Mouse (Mus musculus): ENCODE data around the gene Ankrd11. TPM values are rescaled to one million over a fixed set of nuclear protein-coding genes. Genes with fewer than 3 reads are reported as not detected.

Gene Ankrd11
- polyA plus RNA-seq, 1 experiment from 2014 or later: 73.1 TPM

DNA sequence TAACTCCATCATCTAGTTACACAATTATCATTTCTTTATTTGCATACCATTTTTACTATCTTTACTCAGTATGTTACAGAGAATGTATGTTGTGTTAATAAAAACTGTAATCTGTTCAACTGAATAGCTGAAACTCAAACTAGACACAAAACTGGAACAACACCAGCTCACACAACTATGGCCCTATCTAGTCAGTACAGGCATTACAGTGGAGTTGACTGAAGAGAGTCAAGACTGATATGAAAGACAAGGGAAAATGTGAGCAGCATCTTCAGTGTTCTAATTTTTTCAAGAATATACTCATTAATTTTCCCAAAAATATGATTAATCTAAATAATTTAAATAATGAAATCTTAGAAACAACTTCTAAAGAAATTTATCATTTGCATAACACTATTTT is 86.9 kb downstream of the Ankrd11 start:
- H3K4me2 ChIP-seq (replicated peaks): no peak overlapping the region
- no peak for ATAC-seq (ENCODE audit: insufficient number of reproducible peaks, insufficient read depth, low FRiP score, low TSS enrichment)
- no peaks in the 10 kb centered on the region for H3K9me3 ChIP-seq
- H3K36me3 ChIP-seq: no peaks in the 10 kb centered on the region
- no peak overlapping the region for H3K4me3 ChIP-seq
- peaks cover 14% of the 10 kb centered on the region; the same call in 1 of the 2 replicates for H3K4me1 ChIP-seq
- no peak overlapping the region for H3K27ac ChIP-seq
- H3K9ac ChIP-seq: no peak overlapping the region
- H3K27me3 ChIP-seq: no peaks in the 10 kb centered on the region

- Histone ChIP-seq H3K4me1 (peaks cover 16% of the 10 kb centered on the region; the same call in 1 of the 2 replicates), H3K36me3 (no peaks in the 10 kb centered on the region), H3K4me3 (no peak overlapping the region), H3K9me3 (no peaks in the 10 kb centered on the region), H3K27me3 (no peaks in the 10 kb centered on the region), H3K4me2 (replicated peaks) (no peak overlapping the region), H3K27ac (no peak overlapping the region), H3K9ac (no peak overlapping the region)
- no peak for ATAC-seq (ENCODE audit: insufficient number of reproducible peaks, insufficient read depth, low FRiP score, low TSS enrichment)
- WGBS: 93% methylated on average over 3 of the region's 3 CpGs
Observed at GRCm38 (mm10) chr8:122954090-122954799, 87.8 kb downstream of the Ankrd11 start.

DNA sequence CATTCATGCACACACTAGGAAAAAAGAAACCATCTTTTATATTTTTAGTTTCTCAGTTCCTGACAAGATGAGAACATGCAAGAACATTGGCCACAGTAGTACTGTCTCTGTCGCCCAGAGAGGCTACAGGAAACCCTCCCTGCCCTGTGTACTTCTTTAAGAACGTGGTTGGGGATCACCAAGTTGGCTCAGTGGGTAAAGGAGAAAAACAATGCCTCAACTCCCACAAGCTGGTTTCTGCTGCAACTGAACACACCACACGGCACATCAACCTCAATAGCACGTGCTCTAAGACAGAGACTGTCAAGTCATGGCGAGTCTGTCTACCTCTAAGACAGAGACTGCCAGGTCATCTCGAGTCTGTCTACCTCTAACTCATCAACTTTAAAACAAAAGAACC is 89.0 kb downstream of the Ankrd11 start:
- H3K9ac ChIP-seq: no peak overlapping the region
- H3K27me3 ChIP-seq: no peaks in the 10 kb centered on the region
- 87% methylated on average over 6 of the region's 6 CpGs for WGBS
- no peak overlapping the region for H3K27ac ChIP-seq
- H3K36me3 ChIP-seq: no peaks in the 10 kb centered on the region
- peaks cover 18% of the 10 kb centered on the region; the same call in 1 of the 2 replicates for H3K4me1 ChIP-seq
- ATAC-seq (ENCODE audit: insufficient number of reproducible peaks, insufficient read depth, low FRiP score, low TSS enrichment): no peak
- no peaks in the 10 kb centered on the region for H3K9me3 ChIP-seq
- no peak overlapping the region for H3K4me3 ChIP-seq
- no peak overlapping the region for H3K4me2 ChIP-seq (replicated peaks)

- no peak overlapping the region for H3K27ac ChIP-seq
- H3K9ac ChIP-seq: no peak overlapping the region
- no peaks in the 10 kb centered on the region for H3K9me3 ChIP-seq
- H3K27me3 ChIP-seq: no peaks in the 10 kb centered on the region
- H3K36me3 ChIP-seq: no peaks in the 10 kb centered on the region
- H3K4me1 ChIP-seq: peaks cover 6% of the 10 kb centered on the region; the same call in 1 of the 2 replicates
- no peak overlapping the region for H3K4me3 ChIP-seq
- no peak overlapping the region for H3K4me2 ChIP-seq (replicated peaks)
- no peak for ATAC-seq (ENCODE audit: insufficient number of reproducible peaks, insufficient read depth, low FRiP score, low TSS enrichment)
- WGBS: 89% methylated on average over 5 of the region's 5 CpGs
Observed at GRCm38 (mm10) chr8:122951456-122951855, 90.6 kb downstream of the Ankrd11 start.

DNA sequence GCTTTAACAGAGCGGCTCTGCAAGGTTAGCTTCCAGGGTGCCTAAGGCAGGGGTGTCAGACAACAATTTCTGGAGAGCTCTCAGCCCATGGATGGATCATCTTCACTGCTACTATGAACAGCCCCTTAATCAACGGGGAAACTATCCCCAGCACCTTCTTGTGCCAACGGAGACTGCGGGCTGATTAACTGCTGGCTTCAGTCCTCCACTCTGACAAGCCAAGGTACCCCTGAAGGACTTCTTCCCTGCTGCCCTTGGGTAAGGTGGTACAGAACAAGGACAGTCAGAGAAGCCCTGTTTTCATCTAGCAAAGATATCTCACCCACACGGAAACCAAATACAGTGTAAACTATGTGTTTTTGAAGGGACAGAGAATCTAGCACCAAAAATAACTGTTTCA is 92.4 kb downstream of the Ankrd11 start:
- ATAC-seq (ENCODE audit: insufficient number of reproducible peaks, insufficient read depth, low FRiP score, low TSS enrichment): no peak
- Histone ChIP-seq H3K27ac (no peak overlapping the region), H3K4me1 (peaks cover 4% of the 10 kb centered on the region; the same call in 1 of the 2 replicates), H3K9me3 (no peaks in the 10 kb centered on the region), H3K36me3 (no peaks in the 10 kb centered on the region), H3K9ac (no peak overlapping the region), H3K4me2 (replicated peaks) (no peak overlapping the region), H3K27me3 (no peaks in the 10 kb centered on the region), H3K4me3 (no peak overlapping the region)
- WGBS: 83% methylated on average over 5 of the region's 5 CpGs

- WGBS: 65% methylated on average over 2 of the region's 2 CpGs
- Histone ChIP-seq H3K4me2 (replicated peaks) (no peak overlapping the region), H3K27ac (no peak overlapping the region)
Observed at GRCm38 (mm10) chr8:122945775-122946174, 96.3 kb downstream of the Ankrd11 start.

DNA sequence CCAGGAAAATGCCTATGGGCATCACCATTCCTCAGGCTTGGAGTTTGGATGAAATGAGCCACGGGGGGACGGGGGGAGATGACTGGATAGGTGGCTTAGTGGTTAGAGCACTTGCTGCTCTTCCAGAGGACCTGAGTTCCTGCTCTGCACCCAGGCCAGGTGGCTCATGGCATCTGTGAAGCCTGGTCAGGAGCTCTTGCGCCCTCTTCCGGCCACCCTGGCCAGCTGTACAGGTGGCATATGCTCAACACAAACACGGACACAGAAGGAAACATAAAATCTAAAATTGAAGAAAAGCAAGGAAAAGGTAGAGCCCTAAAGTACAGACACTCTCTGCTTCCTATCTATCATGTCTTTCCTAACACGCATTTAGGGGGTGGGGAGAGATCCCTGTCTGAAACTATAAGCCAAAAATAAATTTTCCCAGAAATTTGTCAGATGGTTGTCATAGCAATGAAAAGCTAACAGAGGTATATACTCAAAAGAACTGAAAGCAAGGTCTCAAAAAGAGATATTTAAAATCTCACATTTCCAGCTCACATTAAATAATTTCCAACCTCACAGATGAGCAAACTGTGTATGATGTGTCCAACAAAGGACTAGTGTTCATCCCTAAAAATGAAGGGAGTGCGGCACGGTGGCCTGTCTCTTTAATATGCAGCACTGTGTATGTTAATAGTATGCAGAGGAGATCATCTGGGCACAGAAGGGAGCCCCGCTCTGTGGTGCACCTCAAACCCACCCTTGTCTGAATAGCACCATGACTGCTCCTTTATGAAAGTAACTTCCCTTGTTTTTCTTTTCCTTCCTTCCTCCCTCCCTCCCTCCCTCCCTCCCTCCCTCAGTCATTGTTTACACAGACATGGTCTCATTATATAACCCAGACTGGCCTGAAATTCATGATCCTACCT is 99.0 kb downstream of the Ankrd11 start:
- ATAC-seq (ENCODE audit: insufficient number of reproducible peaks, insufficient read depth, low FRiP score, low TSS enrichment): peak; percentile 69; the same call in 1 of the 2 replicates
- Histone ChIP-seq H3K9ac (no peak overlapping the region), H3K9me3 (no peaks in the 10 kb centered on the region), H3K4me1 (peaks cover 9% of the 10 kb centered on the region), H3K36me3 (no peaks in the 10 kb centered on the region), H3K4me2 (replicated peaks) (no peak overlapping the region), H3K27ac (no peak overlapping the region), H3K27me3 (no peaks in the 10 kb centered on the region), H3K4me3 (no peak overlapping the region)
- WGBS: 82% methylated on average over 9 of the region's 9 CpGs

More at GRCm38 (mm10) chr8:122945775-122946174, 96.3 kb downstream of the Ankrd11 start:
- no peaks in the 10 kb centered on the region for H3K9me3 ChIP-seq
- peaks cover 4% of the 10 kb centered on the region; the same call in 1 of the 2 replicates for H3K4me1 ChIP-seq
- no peaks in the 10 kb centered on the region for H3K36me3 ChIP-seq
- ATAC-seq (ENCODE audit: insufficient number of reproducible peaks, insufficient read depth, low FRiP score, low TSS enrichment): no peak
- no peak overlapping the region for H3K9ac ChIP-seq
- no peaks in the 10 kb centered on the region for H3K27me3 ChIP-seq
- no peak overlapping the region for H3K4me3 ChIP-seq

DNA sequence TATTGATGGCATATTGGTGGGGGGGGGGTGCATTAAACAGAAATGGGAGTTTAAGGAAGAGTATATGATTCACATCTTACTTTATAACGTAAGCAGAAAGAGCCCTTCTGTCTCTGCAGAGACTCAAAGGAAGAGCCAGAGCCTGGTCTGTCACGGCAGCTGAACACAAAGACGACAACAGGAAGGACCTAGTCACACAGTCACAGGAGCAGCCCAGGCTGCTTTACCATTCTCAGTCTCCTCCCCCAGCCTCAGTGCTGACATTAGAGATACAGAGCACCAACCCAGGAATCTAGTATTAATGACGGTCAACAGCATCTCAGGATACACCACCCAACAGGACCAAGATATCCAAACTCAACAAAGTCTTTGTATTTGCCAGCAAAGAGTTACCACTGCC is 103.5 kb downstream of the Ankrd11 start:
- 44% methylated on average over 4 of the region's 4 CpGs for WGBS

DNA sequence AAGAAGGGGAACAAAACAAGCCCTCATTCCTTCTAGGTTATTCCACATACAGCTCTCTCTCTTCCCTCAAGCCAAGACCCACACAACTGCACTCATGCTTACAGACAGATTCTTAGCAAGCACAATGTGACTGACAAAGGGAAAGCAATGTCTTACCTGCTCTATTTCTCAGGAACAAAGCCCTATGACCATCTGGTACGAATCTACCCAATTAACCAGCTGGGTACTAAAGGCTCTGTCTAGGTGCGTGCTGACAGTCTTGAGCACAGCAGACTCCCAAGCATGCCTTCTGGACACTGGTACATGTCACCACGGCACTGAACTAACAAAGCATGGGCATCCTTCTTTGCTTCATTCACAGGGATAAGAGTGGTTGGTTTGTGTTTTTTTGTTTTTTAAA is 103.9 kb downstream of the Ankrd11 start:
- H3K4me1 ChIP-seq: peaks cover 16% of the 10 kb centered on the region
- WGBS: 58% methylated on average over 3 of the region's 3 CpGs
- no peak for ATAC-seq (ENCODE audit: insufficient number of reproducible peaks, insufficient read depth, low FRiP score, low TSS enrichment)
- no peak overlapping the region for H3K4me3 ChIP-seq
- no peaks in the 10 kb centered on the region for H3K27me3 ChIP-seq
- no peak overlapping the region for H3K9ac ChIP-seq
- 0 out of 2 replicates have a peak overlapping the region, but pooled peaks have one; percentile 12 for H3K27ac ChIP-seq
- no peaks in the 10 kb centered on the region for H3K36me3 ChIP-seq
- no peaks in the 10 kb centered on the region for H3K9me3 ChIP-seq
- no peak overlapping the region for H3K4me2 ChIP-seq (replicated peaks)

More for the DNA sequence above, 103.5 kb downstream of the Ankrd11 start:
- Histone ChIP-seq H3K27ac (0 out of 2 replicates have a peak overlapping the region, but pooled peaks have one; percentile 11), H3K9ac (no peak overlapping the region), H3K4me2 (replicated peaks) (no peak overlapping the region), H3K27me3 (no peaks in the 10 kb centered on the region), H3K36me3 (no peaks in the 10 kb centered on the region), H3K4me1 (peaks cover 16% of the 10 kb centered on the region), H3K9me3 (no peaks in the 10 kb centered on the region), H3K4me3 (no peak overlapping the region)
- no peak for ATAC-seq (ENCODE audit: insufficient number of reproducible peaks, insufficient read depth, low FRiP score, low TSS enrichment)

DNA sequence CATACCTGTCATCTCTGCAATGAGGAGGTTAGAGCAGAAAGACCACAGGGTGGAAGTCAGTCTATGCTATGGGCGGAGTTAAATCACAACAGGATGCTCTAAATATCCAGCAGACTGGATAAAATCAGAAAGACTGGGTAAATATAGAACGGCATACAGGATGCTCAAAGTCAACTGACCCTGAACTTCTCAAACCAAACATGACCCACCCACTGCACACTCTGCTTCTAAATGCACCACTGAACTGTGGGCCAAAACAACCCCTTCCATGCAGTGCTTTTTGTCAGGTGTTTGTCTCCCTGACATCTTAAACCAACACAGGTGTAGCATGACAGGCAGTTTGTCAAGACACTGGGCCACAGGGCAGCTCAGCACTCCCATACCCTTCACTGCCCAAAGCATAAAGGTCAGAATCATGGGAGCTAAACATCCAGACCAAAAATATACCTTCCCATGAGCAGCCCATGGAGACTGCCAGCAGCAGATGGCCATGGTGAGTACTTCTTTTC is 104.5 kb downstream of the Ankrd11 start:
- Histone ChIP-seq H3K9ac (no peak overlapping the region), H3K36me3 (no peaks in the 10 kb centered on the region), H3K27me3 (no peaks in the 10 kb centered on the region), H3K4me2 (replicated peaks) (no peak overlapping the region), H3K4me3 (no peak overlapping the region), H3K9me3 (no peaks in the 10 kb centered on the region), H3K27ac (no peak overlapping the region), H3K4me1 (peaks cover 18% of the 10 kb centered on the region)
- no peak for ATAC-seq (ENCODE audit: insufficient number of reproducible peaks, insufficient read depth, low FRiP score, low TSS enrichment)
- 81% methylated on average over 2 of the region's 2 CpGs for WGBS

DNA sequence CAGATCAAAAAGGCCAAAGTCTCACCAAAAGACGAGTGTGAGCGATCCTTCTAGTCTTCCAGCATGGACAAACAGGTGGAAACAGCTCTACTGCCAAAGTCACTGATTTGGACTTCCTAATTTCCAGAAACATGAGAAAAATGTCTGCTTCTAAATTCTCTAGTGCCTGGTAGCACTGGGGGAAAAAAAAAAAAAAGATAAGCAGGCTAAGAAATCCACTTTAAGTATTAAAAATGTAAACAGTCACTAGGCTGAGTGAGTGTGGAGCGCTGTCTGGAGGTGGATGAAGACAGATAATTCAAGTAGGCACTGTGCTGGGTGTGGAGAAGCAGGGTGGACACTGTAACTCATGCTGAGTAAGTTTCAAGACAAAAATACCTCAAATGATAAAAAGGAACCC is 106.2 kb downstream of the Ankrd11 start:
- 90% methylated on average over 3 of the region's 3 CpGs for WGBS
- Histone ChIP-seq H3K4me3 (no peak overlapping the region), H3K27ac (no peak overlapping the region), H3K4me1 (peaks cover 27% of the 10 kb centered on the region), H3K9me3 (no peaks in the 10 kb centered on the region), H3K9ac (no peak overlapping the region), H3K36me3 (no peaks in the 10 kb centered on the region), H3K27me3 (no peaks in the 10 kb centered on the region), H3K4me2 (replicated peaks) (no peak overlapping the region)
- no peak for ATAC-seq (ENCODE audit: insufficient number of reproducible peaks, insufficient read depth, low FRiP score, low TSS enrichment)

All from embryonic facial prominence, embryonic 12.5 days (tissue).